Mouse (Mus musculus) lung, postnatal 0 days (tissue): ENCODE data around the gene BC051142. TPM values are rescaled to one million over a fixed set of nuclear protein-coding genes. Genes with fewer than 3 reads are reported as not detected.
A peak's percentile ranks its signal among the peaks of the same experiment; 100 is the strongest.

ENCODE experiments used
- ATAC-seq: fragments of 200-750 bp; cut with Nextera tagmentation; 2 replicates; pipeline ENCODE4 v1.8.0; 2017; ENCODE audit warnings: moderate library complexity
- DNase-seq: peaks from one replicate; pipeline ENCODE4 v3.0.0-alpha.2; 2016; ENCODE audit warnings: low spot score
- H3K27ac ChIP-seq: fragments of 300-500 bp; sonication (generic); 2 replicates; pipeline ENCODE4 v1.5.1; 2014; ENCODE audit warnings: antibody characterized with exemption, mild to moderate bottlenecking, low read length, mixed read lengths
- H3K27me3 ChIP-seq: fragments of 300-500 bp; sonication (generic); replicated peaks from 2 replicates; pipeline ENCODE4 v1.6.1; 2014; ENCODE audit warnings: low read length, mixed read lengths; ENCODE audit not compliant: insufficient read depth
- H3K36me3 ChIP-seq: fragments of 300-500 bp; sonication (generic); 2 replicates; pipeline ENCODE4 v1.6.1; 2014; ENCODE audit warnings: low read length, mixed read lengths; ENCODE audit not compliant: insufficient read depth
- H3K4me1 ChIP-seq: fragments of 300-500 bp; sonication (generic); 2 replicates; pipeline ENCODE4 v1.6.1; 2014; ENCODE audit warnings: antibody characterized with exemption, low read depth, low read length, mixed read lengths; ENCODE audit not compliant: insufficient read depth
- H3K4me2 ChIP-seq: fragments of 300-500 bp; sonication (generic); replicated peaks from 2 replicates; pipeline ENCODE4 v1.6.1; 2014; ENCODE audit warnings: low read depth, mild to moderate bottlenecking, low read length, moderate library complexity, mixed read lengths
- H3K4me3 ChIP-seq: fragments of 300-500 bp; sonication (generic); 2 replicates; pipeline ENCODE4 v1.5.1; 2014; ENCODE audit warnings: low read depth, low read length
- H3K9ac ChIP-seq: fragments of 300-500 bp; sonication (generic); replicated peaks from 2 replicates; pipeline ENCODE4 v1.6.1; 2014; ENCODE audit warnings: low read depth, mild to moderate bottlenecking
- H3K9me3 ChIP-seq: fragments of 300-500 bp; sonication (generic); 2 replicates; pipeline ENCODE4 v1.6.1; 2016; ENCODE audit warnings: low read length, mixed read lengths
- CTCF ChIP-seq: IDR thresholded peaks from 2 replicates; pipeline ENCODE4 v1.5.1; 2016; ENCODE audit warnings: antibody characterized with exemption, mild to moderate bottlenecking
- EP300 ChIP-seq: IDR thresholded peaks from 2 replicates; pipeline ENCODE4 v1.6.1; 2016; ENCODE audit warnings: antibody characterized with exemption, mild to moderate bottlenecking, control low read depth
- WGBS: fragments of 180-500 bp; shearing (Covaris S2); extraction: QIAGEN DNeasy Blood & Tissue Kit; methylation state at CpG from one replicate; pipeline ENCODE4 v1.1.7; 2014; 5-methylcytosine and 5-hydroxymethylcytosine counted together
- polyA plus RNA-seq: library from polyadenylated mRNA; unstranded; fragments of >200 nt; fragmentation: Nextera tagmentation; extraction: Ambion mirVana; gene quantifications from 2 replicates; pipeline ENCODE4 v1.2.1, GENCODE M21; 2015

Gene BC051142
- 0.24 and 0.74 TPM in 2 replicates for polyA plus RNA-seq

DNA sequence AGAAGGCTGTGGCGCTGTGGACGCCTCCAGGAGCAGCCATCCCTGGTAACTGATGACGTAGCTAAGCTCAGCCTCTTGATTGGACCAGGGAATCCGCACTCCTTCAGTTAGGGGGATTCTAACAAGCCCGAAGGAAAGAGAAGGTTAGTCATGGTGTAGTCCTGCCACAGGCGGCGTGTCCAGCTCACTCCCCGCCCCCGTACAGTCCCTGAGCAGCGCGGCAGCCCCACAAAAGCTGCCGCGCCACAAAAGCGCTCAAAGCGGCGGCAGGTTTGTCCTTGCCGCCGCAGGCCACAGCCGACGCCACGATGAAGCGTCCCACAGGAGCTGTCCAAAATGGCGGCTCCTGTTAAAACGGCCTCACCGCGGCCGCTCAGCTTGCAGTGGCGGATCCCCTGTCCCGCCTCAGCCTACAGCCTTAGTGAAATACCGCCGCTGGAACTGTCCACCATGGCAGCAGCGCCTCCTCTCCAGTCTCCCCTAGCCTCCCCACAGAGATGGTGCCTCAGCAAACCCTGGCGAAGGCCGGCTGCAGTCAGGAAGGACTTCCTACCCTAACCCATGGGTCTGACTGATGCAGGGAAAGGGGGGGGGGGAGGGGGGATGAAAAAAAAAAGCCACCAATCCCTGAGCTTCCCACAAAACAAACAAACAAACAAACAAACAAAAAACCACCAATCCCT is at the start of gene BC051142:
BC051142 (plus strand) TSS at position 110 of the 683 bp plus-strand sequence.
- Histone ChIP-seq H3K9ac (0 out of 2 replicates have a peak within 1 kb of the TSS, but pooled peaks have one; percentile 39), H3K27me3 (no peaks in the 10 kb centered on the region), H3K4me2 (peak within 1 kb of the TSS; percentile 74), H3K36me3 (no peaks in the 10 kb centered on the region), H3K4me3 (peak within 1 kb of the TSS; percentile 42), H3K4me1 (no peaks in the 10 kb centered on the region), H3K9me3 (no peaks in the 10 kb centered on the region), H3K27ac (no peak within 1 kb of the TSS)
- ATAC-seq (peak; percentile 94), DNase-seq (peak; percentile 76)
- TF ChIP-seq EP300, result no peak
- no peak for TF ChIP-seq CTCF
- WGBS, result 7% methylated on average over 34 of the region's 34 CpGs

DNA sequence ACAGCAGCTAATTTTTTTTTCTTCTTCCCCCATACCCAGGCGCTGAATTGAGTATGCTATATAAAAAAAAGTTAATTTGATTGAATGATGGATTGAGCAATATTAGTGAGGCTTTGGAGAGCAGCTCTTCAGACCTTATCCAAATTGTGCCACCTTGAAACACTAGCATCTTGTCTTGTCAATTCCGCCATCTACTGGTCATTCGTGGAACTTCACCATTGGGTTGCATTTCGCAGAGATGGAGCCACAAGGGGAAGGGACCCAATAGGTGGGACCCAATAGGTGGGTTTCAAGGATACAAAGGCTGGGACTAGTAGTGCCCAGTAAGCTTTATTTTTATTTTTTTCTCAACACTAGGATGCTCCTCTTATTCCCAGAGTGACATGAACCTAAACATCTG is 49.2 kb upstream of the BC051142 start:
- Histone ChIP-seq H3K27ac (no peak overlapping the region), H3K36me3 (no peaks in the 10 kb centered on the region), H3K4me3 (no peak overlapping the region), H3K9ac (no peak overlapping the region), H3K27me3 (peaks cover 4% of the 10 kb centered on the region; the same call in 1 of the 2 replicates), H3K9me3 (no peaks in the 10 kb centered on the region), H3K4me2 (no peak overlapping the region), H3K4me1 (no peaks in the 10 kb centered on the region)
- 5% methylated on average over 4 of the region's 4 CpGs for WGBS
- no peak for ATAC-seq
- peak; percentile 89 for TF ChIP-seq CTCF
- TF ChIP-seq EP300, result no peak
- DNase-seq, result peak; percentile 71

DNA sequence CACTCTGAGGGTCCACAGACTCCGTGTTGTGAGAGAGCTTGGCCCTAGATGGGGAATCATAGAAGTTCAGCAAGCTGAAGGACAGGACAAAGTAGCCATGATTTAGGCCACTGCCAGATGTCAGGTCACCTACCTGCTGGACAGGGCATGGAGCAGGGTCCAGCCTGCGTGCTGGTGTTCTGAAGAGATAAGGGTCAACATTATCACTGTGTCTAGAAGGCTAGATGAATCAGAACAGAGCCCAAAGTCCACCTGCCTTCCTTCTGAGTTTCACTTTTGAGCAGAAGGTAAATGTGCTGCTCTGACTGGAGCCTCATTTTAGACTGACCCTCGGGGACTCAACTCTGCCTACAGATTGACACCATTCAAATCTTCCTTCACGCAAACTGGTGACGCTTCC is 44.1 kb upstream of the BC051142 start, which contains the start of gene Btnl2:
Btnl2 (plus strand) TSS at position 284 of the 400 bp plus-strand sequence.
- DNase-seq, result no peak
- no peak for ATAC-seq
- Histone ChIP-seq H3K9me3 (no peaks in the 10 kb centered on the region), H3K27ac (no peak within 1 kb of the TSS), H3K4me1 (no peaks in the 10 kb centered on the region), H3K36me3 (no peaks in the 10 kb centered on the region), H3K27me3 (no peaks in the 10 kb centered on the region), H3K9ac (no peak within 1 kb of the TSS), H3K4me3 (no peak within 1 kb of the TSS), H3K4me2 (no peak within 1 kb of the TSS)
- WGBS, result 81% methylated on average over 5 of the region's 5 CpGs
- no peak for TF ChIP-seq EP300
- TF ChIP-seq CTCF, result no peak

DNA sequence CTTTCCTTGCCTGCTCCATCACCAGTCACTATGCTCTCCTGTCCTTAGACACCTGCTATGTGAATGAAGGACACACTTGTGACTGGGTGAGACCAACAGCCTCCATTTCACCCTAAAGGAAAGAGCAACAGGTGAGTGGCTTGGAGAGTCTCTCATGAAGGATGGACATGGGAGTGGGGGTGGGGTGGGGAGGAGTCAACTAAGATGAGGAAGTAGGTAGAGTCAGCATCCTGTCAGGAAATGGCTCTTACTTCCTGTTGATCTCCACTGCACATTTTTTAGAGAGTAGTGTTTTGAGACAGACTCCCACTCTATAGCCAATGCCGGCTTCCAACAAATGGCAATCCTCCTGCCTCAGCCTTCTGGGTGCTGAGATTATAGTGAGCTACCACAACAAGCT is 43.7 kb upstream of the BC051142 start:
- no peak overlapping the region for H3K4me3 ChIP-seq
- H3K36me3 ChIP-seq, result no peaks in the 10 kb centered on the region
- H3K27ac ChIP-seq, result no peak overlapping the region
- no peaks in the 10 kb centered on the region for H3K9me3 ChIP-seq
- no peaks in the 10 kb centered on the region for H3K27me3 ChIP-seq
- no peak for ATAC-seq
- whole genome bisulfite sequencing, result 71% methylated on average over 1 of the region's 1 CpGs
- TF ChIP-seq EP300 (no peak), CTCF (no peak)
- no peak overlapping the region for H3K9ac ChIP-seq
- H3K4me2 ChIP-seq, result no peak overlapping the region
- no peaks in the 10 kb centered on the region for H3K4me1 ChIP-seq
- peak; percentile 19 for DNase-seq

DNA sequence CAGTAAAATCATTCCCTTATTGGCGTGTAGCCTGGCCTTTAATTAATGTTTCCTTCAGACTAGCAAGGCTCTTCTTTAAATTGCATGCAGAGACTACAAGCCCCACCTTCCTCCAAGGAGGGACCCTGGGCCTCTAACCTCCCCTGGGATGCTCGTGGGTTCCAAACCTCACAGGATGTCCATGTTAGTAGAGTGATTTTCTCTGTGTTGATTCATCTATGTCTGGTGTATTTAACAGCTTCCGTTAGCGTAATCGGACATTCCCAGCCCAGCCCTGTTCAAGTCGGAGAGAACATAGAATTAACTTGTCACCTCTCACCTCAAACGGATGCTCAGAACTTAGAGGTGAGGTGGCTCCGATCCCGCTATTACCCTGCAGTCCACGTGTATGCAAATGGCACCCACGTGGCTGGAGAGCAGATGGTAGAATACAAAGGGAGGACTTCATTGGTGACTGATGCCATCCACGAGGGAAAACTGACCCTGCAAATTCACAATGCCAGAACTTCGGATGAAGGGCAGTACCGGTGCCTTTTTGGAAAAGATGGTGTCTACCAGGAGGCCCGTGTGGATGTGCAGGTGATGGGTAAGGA is 35.6 kb upstream of the BC051142 start:
- Histone ChIP-seq H3K4me3 (no peak overlapping the region), H3K4me1 (no peaks in the 10 kb centered on the region), H3K27ac (no peak overlapping the region), H3K4me2 (no peak overlapping the region), H3K27me3 (no peaks in the 10 kb centered on the region), H3K9me3 (no peaks in the 10 kb centered on the region), H3K36me3 (no peaks in the 10 kb centered on the region), H3K9ac (no peak overlapping the region)
- DNase-seq (no peak), ATAC-seq (no peak)
- WGBS, result 76% methylated on average over 15 of the region's 15 CpGs
- TF ChIP-seq CTCF, result no peak
- no peak for TF ChIP-seq EP300

DNA sequence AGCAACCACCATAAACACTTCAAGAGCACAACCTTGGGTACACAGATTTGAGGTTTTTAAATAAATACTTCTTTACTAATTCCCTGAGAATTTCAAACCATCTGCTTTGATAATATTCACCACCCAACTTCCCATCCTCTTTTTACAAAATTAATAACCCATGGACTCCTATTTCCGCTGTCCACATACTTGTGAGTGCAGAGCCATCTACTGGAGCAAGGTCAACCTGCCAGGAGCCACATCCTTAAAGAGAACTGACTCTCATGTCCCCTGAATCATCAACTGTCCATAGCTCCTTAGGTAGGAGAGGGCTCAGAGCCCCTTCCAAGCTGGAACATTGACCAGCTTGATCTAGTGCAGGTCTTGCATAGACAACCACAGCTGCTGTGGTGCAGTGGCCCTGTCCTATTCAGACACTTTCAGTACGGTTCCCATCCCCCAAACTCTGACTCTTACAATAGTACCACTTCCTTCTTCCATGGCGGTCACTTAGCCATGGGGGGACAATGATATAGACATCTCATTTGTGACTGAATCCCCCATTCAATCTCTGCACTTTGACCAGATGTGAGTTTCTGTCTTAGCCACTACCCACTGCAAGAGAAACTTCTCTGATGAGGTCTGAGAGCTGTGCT is 34.8 kb upstream of the BC051142 start:
- ATAC-seq (no peak), DNase-seq (no peak)
- Histone ChIP-seq H3K9me3 (no peaks in the 10 kb centered on the region), H3K4me3 (no peak overlapping the region), H3K27ac (no peak overlapping the region), H3K27me3 (no peaks in the 10 kb centered on the region), H3K4me1 (no peaks in the 10 kb centered on the region), H3K9ac (no peak overlapping the region), H3K4me2 (no peak overlapping the region), H3K36me3 (no peaks in the 10 kb centered on the region)
- 70% methylated on average over 3 of the region's 3 CpGs for WGBS
- TF ChIP-seq EP300 (no peak), CTCF (no peak)
